Mouse (Mus musculus) heart, postnatal 0 days (tissue): ENCODE data around the gene Dapl1.

Source experiments
- CTCF ChIP-seq: IDR thresholded peaks from 2 replicates; pipeline ENCODE4 v1.5.1; 2016; ENCODE audit warnings: antibody characterized with exemption, control low read depth, low read depth
- EP300 ChIP-seq: IDR thresholded peaks from 2 replicates; pipeline ENCODE4 v1.6.1; 2016; ENCODE audit warnings: antibody characterized with exemption, low read depth

GRCm38 (mm10) chr2:59462086-59462485 is 22.4 kb upstream of the Dapl1 start:
- TF ChIP-seq CTCF (no peak), EP300 (no peak)
